Mouse (Mus musculus): ENCODE results near the gene Dazap2.

DNA sequence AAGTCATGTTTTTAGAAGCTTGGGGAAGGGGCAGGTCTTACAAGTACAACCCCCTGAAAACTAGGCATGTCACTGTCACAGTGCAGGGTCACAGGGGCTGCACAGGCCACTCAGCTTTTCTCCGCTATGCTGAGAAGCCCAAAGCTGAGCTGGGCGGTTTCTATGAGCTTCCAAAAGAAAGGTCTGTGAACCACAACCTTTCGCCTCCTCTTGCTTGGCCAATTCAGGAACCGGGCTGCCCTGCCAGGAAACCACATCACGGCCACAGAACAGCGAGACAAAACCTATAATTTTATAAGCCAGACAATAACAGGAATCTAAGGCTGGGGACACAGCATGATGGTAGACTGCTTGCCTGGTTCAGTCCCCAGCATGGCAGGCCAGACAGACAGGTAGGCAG lies 26.9 kb upstream of the Dazap2 start:
- TF ChIP-seq CTCF (IDR thresholded peaks at IDR 0.05; ENCODE audit: insufficient read depth, low read length) (no peak), POLR2A (IDR thresholded peaks at IDR 0.05; ENCODE audit: borderline replicate concordance, extremely low read depth, low read depth, low read length) (no peak)
